Mouse (Mus musculus) E14TG2a.4 (cell line): ENCODE measurements around the gene Tmem209.

Experiments used
- CTCF ChIP-seq: conservative IDR thresholded peaks from 2 replicates; pipeline ENCODE4 v1.5.1; 2014; ENCODE audit warnings: low read length
- NANOG ChIP-seq: IDR thresholded peaks from 2 replicates; pipeline ENCODE4 v1.6.1; 2014; ENCODE audit warnings: borderline replicate concordance, low read length, mixed read lengths
- POU5F1 ChIP-seq: IDR thresholded peaks from 2 replicates; pipeline ENCODE4 v1.6.1; 2014; ENCODE audit warnings: low read length, borderline replicate concordance

DNA sequence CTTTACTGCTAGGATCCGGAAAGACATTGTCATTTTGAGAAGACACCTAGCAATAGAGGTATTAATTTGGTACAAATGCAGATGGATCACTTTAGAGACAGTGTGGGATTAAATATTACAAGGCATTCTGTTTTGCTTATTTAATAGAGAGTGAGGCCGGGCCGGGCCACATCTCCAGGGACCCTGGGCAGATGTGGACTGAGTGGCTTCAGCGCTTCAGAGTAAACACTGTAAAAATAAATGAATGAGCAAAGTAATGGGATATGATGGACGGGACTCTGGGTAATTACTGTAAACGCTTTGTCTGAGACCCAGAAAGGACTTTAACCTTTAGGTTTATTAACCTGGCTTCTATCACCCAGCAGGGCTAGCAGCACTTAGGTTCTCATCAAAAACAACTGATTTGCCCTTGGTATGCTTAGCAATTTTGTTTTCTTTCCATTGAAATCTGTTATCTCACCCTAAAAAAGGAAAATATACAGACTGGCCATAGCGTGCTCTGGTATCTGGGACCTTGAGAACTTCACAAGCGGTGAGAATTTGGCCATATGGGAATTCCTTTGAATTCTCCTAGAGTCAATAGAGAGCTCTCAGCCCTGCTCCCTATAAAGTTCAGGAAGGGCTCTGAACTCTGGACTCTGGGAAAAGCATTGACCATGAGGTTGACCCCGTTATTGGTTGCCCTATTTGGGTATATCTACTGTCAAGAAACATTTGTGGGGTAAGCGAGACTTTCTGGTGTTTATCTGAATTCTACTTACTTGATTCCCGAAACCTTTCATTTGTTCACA is 31.6 kb upstream of the Tmem209 start, which contains the start of gene Cpa2:
- TF ChIP-seq CTCF (no peak), POU5F1 (no peak), NANOG (no peak)
